Mouse (Mus musculus) central nervous system, embryonic 14 days (tissue): ENCODE results near the gene Nae1. TPM values are rescaled to one million over a fixed set of nuclear protein-coding genes. Genes with fewer than 3 reads are reported as not detected.

Experiments used
- polyA plus RNA-seq: library from polyadenylated mRNA; depleted of rRNA; stranded (reverse); fragments of >200 nt; gene quantifications from 2 replicates; pipeline ENCODE4 v1.2.3, GENCODE M21; 2012; rRNA removed

Nae1 gene
- 94.2 and 94.3 TPM in 2 replicates for polyA plus RNA-seq

GRCm38 (mm10) chr8:104533971-104534778, at the start of gene Nae1, which contains the start of gene Car7:
Gene Nae1 (minus strand): TSS chr8:104534637.
Gene Car7 (plus strand): TSS chr8:104534689.

GRCm38 (mm10) chr8:104509061-104510006, 25.1 kb downstream of the Nae1 start, which contains the start of gene Terb1:
Gene Terb1 (minus strand): TSS chr8:104509910.

Other genes with a start within 250 kb of the Nae1 start
- not detected in 2 replicates for gene Cmtm2a, start 241.5 kb downstream of the Nae1 start, polyA plus RNA-seq
- not detected in 2 replicates for gene Gm45711, start 224.6 kb downstream of the Nae1 start, polyA plus RNA-seq
- not detected in 2 replicates for gene Cmtm1, start 224.5 kb downstream of the Nae1 start, polyA plus RNA-seq
- not detected in 2 replicates for gene Gm11020, start 213.1 kb downstream of the Nae1 start, polyA plus RNA-seq
- not detected in 2 replicates for gene Cmtm2b, start 212.4 kb downstream of the Nae1 start, polyA plus RNA-seq
- 49.4 and 80.1 TPM in 2 replicates for gene Cmtm3, start 195.2 kb downstream of the Nae1 start, polyA plus RNA-seq
- 17.2 and 17.3 TPM in 2 replicates for gene Cmtm4, start 138.8 kb downstream of the Nae1 start, polyA plus RNA-seq
- gene Dync1li2, start 91.6 kb downstream of the Nae1 start, polyA plus RNA-seq: 106 and 111 TPM in 2 replicates
- gene Terb1, start 24.7 kb downstream of the Nae1 start, polyA plus RNA-seq: 0.30 and 0.37 TPM in 2 replicates
- gene Car7, start 52 bp upstream of the Nae1 start, polyA plus RNA-seq: 1.2 and 1.4 TPM in 2 replicates
- gene Pdp2, start 56.8 kb upstream of the Nae1 start, polyA plus RNA-seq: 6.6 and 7.2 TPM in 2 replicates
- not detected in 2 replicates for gene Cdh16, start 89.8 kb upstream of the Nae1 start, polyA plus RNA-seq
- gene Rrad, start 96.7 kb upstream of the Nae1 start, polyA plus RNA-seq: 2.3 and 5.8 TPM in 2 replicates
- gene Ciao2b, start 107.3 kb upstream of the Nae1 start, polyA plus RNA-seq: 88.1 and 94.9 TPM in 2 replicates
- not detected in 2 replicates for gene Ces2a, start 199.4 kb upstream of the Nae1 start, polyA plus RNA-seq